ENCODE assay signal across 13 mouse cellular contexts in the genomic region with DNA sequence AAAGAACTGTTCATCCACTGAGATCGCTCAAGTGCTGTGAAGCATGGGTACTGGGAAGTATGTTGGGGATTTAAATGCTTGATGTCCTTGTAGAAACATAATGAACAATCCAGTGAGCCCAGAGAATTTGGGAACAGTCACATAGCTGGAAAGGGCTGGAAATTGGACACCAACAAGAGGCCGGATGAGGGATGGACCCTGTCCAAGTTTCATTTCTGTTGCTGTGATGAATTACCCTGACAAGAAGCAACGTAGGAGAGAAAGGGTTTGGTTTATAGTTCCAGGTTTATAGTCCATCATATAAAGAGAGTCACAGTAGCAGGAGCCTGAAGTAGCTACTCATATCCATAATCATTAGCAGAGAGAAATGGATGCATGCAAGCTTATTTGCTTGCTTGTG.
"Had no signal": no experiment of that assay in that cellular context is flagged by ENCODE, and none has a peak within 500 bp of the region (broad histone marks: within the 10 kb centered on the region; RNA-seq: fewer than 3 reads in every experiment).

No protein-coding gene starts in this region.

- H3K9ac ChIP-seq: liver, embryonic 13.5 days; liver, postnatal 0 days; neural tube, embryonic 12.5 days; stomach, embryonic 15.5 days had no signal

- H3K4me2 ChIP-seq: liver, embryonic 13.5 days; neural tube, embryonic 12.5 days; stomach, embryonic 15.5 days had no signal

- H3K27ac ChIP-seq: left cerebral cortex, adult 2 months; liver, embryonic 13.5 days; midbrain, embryonic 10.5 days; neural tube, embryonic 12.5 days; stomach, embryonic 15.5 days had no signal

- DNase-seq: kidney, adult 8-10 months; liver; liver, embryonic 13.5 days; liver, postnatal 0 days; midbrain, embryonic 14.5 days; retina, postnatal 1 day; right cerebral cortex, postnatal 4 days; thymus, adult 2 months; thymus, postnatal 25 days had no signal

- ATAC-seq: liver, postnatal 0 days had no signal

- H3K27me3 ChIP-seq: liver, embryonic 13.5 days; neural tube, embryonic 12.5 days; stomach, embryonic 15.5 days had no signal

- H3K4me3 ChIP-seq: left cerebral cortex, adult 2 months; liver, embryonic 13.5 days; midbrain, embryonic 10.5 days; neural tube, embryonic 12.5 days; stomach, embryonic 15.5 days had no signal

- H3K36me3 ChIP-seq: liver, embryonic 13.5 days; midbrain, embryonic 10.5 days; neural tube, embryonic 12.5 days; stomach, embryonic 15.5 days had no signal

- H3K9me3 ChIP-seq: liver, embryonic 13.5 days; midbrain, embryonic 10.5 days; neural tube, embryonic 12.5 days; stomach, embryonic 15.5 days had no signal

- H3K4me1 ChIP-seq: liver, embryonic 13.5 days; midbrain, embryonic 10.5 days; stomach, embryonic 15.5 days had no signal
